Mouse (Mus musculus) stomach, embryonic 14.5 days (tissue): ENCODE results near the gene Olfr606. TPM values are rescaled to one million over a fixed set of nuclear protein-coding genes. Genes with fewer than 3 reads are reported as not detected.

Experiments
- microRNA-seq: library from miRNA; unstranded; fragments of <30 nt; microRNA quantifications from one replicate; pipeline ENCODE4, GENCODE M21; 2016
- polyA plus RNA-seq: library from polyadenylated mRNA; unstranded; fragments of >200 nt; fragmentation: Nextera tagmentation; extraction: Ambion mirVana; gene quantifications from 2 replicates; pipeline ENCODE4 v1.2.1, GENCODE M21; 2014

The Olfr606 gene
- polyA plus RNA-seq, 1 experiment from 2014 or later, result not detected

Small RNA genes lying within 50 kb of the gene (microRNA-seq; reads per million reads assigned to microRNA genes)
- not detected for gene Gm25774

Other genes with a start within 250 kb of the Olfr606 start
- not detected in 2 replicates for gene Olfr593, start 237.2 kb upstream of the Olfr606 start, polyA plus RNA-seq
- gene Olfr594, start 232.1 kb upstream of the Olfr606 start, polyA plus RNA-seq, result not detected in 2 replicates
- gene Usp17ld, start 196.5 kb upstream of the Olfr606 start, polyA plus RNA-seq, result not detected in 2 replicates
- gene Olfr596, start 143.4 kb upstream of the Olfr606 start, polyA plus RNA-seq, result not detected in 2 replicates
- not detected in 2 replicates for gene Olfr597, start 132.7 kb upstream of the Olfr606 start, polyA plus RNA-seq
- not detected in 2 replicates for gene Olfr598, start 125.5 kb upstream of the Olfr606 start, polyA plus RNA-seq
- not detected in 2 replicates for gene Olfr599, start 113.1 kb upstream of the Olfr606 start, polyA plus RNA-seq
- gene Olfr600, start 99.4 kb upstream of the Olfr606 start, polyA plus RNA-seq, result not detected in 2 replicates
- not detected in 2 replicates for gene Olfr601, start 86.4 kb upstream of the Olfr606 start, polyA plus RNA-seq
- gene Olfr603, start 62.9 kb upstream of the Olfr606 start, polyA plus RNA-seq, result not detected in 2 replicates
- not detected in 2 replicates for gene Usp17lc, start 34.0 kb upstream of the Olfr606 start, polyA plus RNA-seq
- gene Olfr605, start 3.6 kb upstream of the Olfr606 start, polyA plus RNA-seq, result not detected in 2 replicates
- gene Olfr607, start 15.1 kb downstream of the Olfr606 start, polyA plus RNA-seq, result not detected in 2 replicates
- not detected in 2 replicates for gene Olfr608, start 20.8 kb downstream of the Olfr606 start, polyA plus RNA-seq
- gene Olfr609, start 49.0 kb downstream of the Olfr606 start, polyA plus RNA-seq, result not detected in 2 replicates
- gene Olfr610, start 63.1 kb downstream of the Olfr606 start, polyA plus RNA-seq, result not detected in 2 replicates
- not detected in 2 replicates for gene Olfr611, start 71.8 kb downstream of the Olfr606 start, polyA plus RNA-seq
- not detected in 2 replicates for gene Olfr612, start 93.7 kb downstream of the Olfr606 start, polyA plus RNA-seq
- gene Olfr613, start 99.0 kb downstream of the Olfr606 start, polyA plus RNA-seq, result not detected in 2 replicates
- gene Olfr615, start 107.0 kb downstream of the Olfr606 start, polyA plus RNA-seq, result not detected in 2 replicates
- not detected in 2 replicates for gene Olfr616, start 120.1 kb downstream of the Olfr606 start, polyA plus RNA-seq
- gene Olfr617, start 124.0 kb downstream of the Olfr606 start, polyA plus RNA-seq, result not detected in 2 replicates
- gene Olfr618, start 141.1 kb downstream of the Olfr606 start, polyA plus RNA-seq, result not detected in 2 replicates
- not detected in 2 replicates for gene Olfr619, start 151.5 kb downstream of the Olfr606 start, polyA plus RNA-seq
- gene Olfr620, start 163.5 kb downstream of the Olfr606 start, polyA plus RNA-seq, result not detected in 2 replicates
- gene Olfr622, start 193.7 kb downstream of the Olfr606 start, polyA plus RNA-seq, result not detected in 2 replicates
- not detected in 2 replicates for gene Olfr623, start 214.7 kb downstream of the Olfr606 start, polyA plus RNA-seq
- gene Olfr624, start 222.1 kb downstream of the Olfr606 start, polyA plus RNA-seq, result 0.04 TPM in 1 of 2 replicates, not detected in the other
- gene Olfr625-ps1, start 233.7 kb downstream of the Olfr606 start, polyA plus RNA-seq, result not detected in 2 replicates